Mouse (Mus musculus) kidney, adult 11 months (tissue): ENCODE results near the gene Mapk3.

ENCODE experiments used
- DNase-seq: peaks from one replicate; pipeline ENCODE4 v3.0.0; 2022

The Mapk3 gene

GRCm38 (mm10) chr7:126803751-126804150 lies 44.4 kb downstream of the Mapk3 start:
- no peak for DNase-seq

- peak; percentile 73 for DNase-seq
These were observed 47.6 kb downstream of the Mapk3 start for GRCm38 (mm10) chr7:126806956-126807355.

GRCm38 (mm10) chr7:126807405-126807804 lies 48.0 kb downstream of the Mapk3 start:
- DNase-seq, result no peak

GRCm38 (mm10) chr7:126808703-126809455 lies 49.5 kb downstream of the Mapk3 start:
- peak; percentile 91 for DNase-seq

GRCm38 (mm10) chr7:126809723-126810369 lies 50.4 kb downstream of the Mapk3 start:
- DNase-seq, result no peak
